Mouse (Mus musculus) lung, embryonic 16.5 days (tissue): ENCODE measurements around the gene Cdh8. TPM values are rescaled to one million over a fixed set of nuclear protein-coding genes. Genes with fewer than 3 reads are reported as not detected.

Experiments used
- ATAC-seq: fragments of 200-750 bp; cut with Nextera tagmentation; 2 replicates; pipeline ENCODE4 v1.8.0; 2017; ENCODE audit warnings: low read depth, mild to moderate bottlenecking, moderate library complexity
- H3K27ac ChIP-seq: fragments of 300-500 bp; sonication (generic); 2 replicates; pipeline ENCODE4 v1.5.1; 2014; ENCODE audit warnings: mild to moderate bottlenecking, control low read depth, low read length
- H3K27me3 ChIP-seq: fragments of 300-500 bp; sonication (generic); 2 replicates; pipeline ENCODE4 v1.6.1; 2014; ENCODE audit warnings: low read depth, low read length, mixed read lengths; ENCODE audit not compliant: control insufficient read depth, insufficient read depth
- H3K36me3 ChIP-seq: fragments of 300-500 bp; sonication (generic); 2 replicates; pipeline ENCODE4 v1.6.1; 2014; ENCODE audit warnings: low read length; ENCODE audit not compliant: control insufficient read depth, insufficient read depth
- H3K4me1 ChIP-seq: fragments of 300-500 bp; sonication (generic); replicated peaks from 2 replicates; pipeline ENCODE4 v1.6.1; 2014; ENCODE audit warnings: low read length, mixed read lengths; ENCODE audit not compliant: control insufficient read depth, insufficient read depth
- H3K4me2 ChIP-seq: fragments of 300-500 bp; sonication (generic); 2 replicates; pipeline ENCODE4 v1.6.1; 2014; ENCODE audit warnings: low read depth, low read length, control low read depth
- H3K4me3 ChIP-seq: fragments of 300-500 bp; sonication (generic); 2 replicates; pipeline ENCODE4 v1.5.1; 2014; ENCODE audit warnings: mild to moderate bottlenecking, low read length, control low read depth
- H3K9ac ChIP-seq: fragments of 300-500 bp; sonication (generic); 2 replicates; pipeline ENCODE4 v1.6.1; 2014; ENCODE audit warnings: low read length, control low read depth
- H3K9me3 ChIP-seq: fragments of 300-500 bp; sonication (generic); 2 replicates; pipeline ENCODE4 v1.6.1; 2016; ENCODE audit warnings: low read length; ENCODE audit not compliant: control insufficient read depth
- WGBS: fragments of 180-500 bp; shearing (Covaris S2); extraction: QIAGEN DNeasy Blood & Tissue Kit; methylation state at CpG from one replicate; pipeline ENCODE4 v1.1.7; 2014; 5-methylcytosine and 5-hydroxymethylcytosine counted together
- polyA plus RNA-seq: library from polyadenylated mRNA; unstranded; fragments of >200 nt; fragmentation: Nextera tagmentation; extraction: Ambion mirVana; gene quantifications from 2 replicates; pipeline ENCODE4 v1.2.1, GENCODE M21; 2015

Gene Cdh8
- polyA plus RNA-seq, 1 experiment from 2014 or later = 5.8 TPM

GRCm38 (mm10) chr8:99413877-99414482, 2.3 kb downstream of the Cdh8 start:
- Histone ChIP-seq H3K4me1 (peaks cover 4% of the 10 kb centered on the region; the same call in 1 of the 2 replicates), H3K9ac (no peak overlapping the region), H3K9me3 (no peaks in the 10 kb centered on the region), H3K27ac (no peak overlapping the region; the same call in 1 of the 2 replicates), H3K27me3 (peaks cover 27% of the 10 kb centered on the region), H3K4me2 (peak overlapping the region; percentile 93), H3K36me3 (no peaks in the 10 kb centered on the region), H3K4me3 (peak overlapping the region; percentile 58)
- WGBS = 16% methylated on average over 10 of the region's 10 CpGs
- peak; percentile 21 for ATAC-seq

DNA sequence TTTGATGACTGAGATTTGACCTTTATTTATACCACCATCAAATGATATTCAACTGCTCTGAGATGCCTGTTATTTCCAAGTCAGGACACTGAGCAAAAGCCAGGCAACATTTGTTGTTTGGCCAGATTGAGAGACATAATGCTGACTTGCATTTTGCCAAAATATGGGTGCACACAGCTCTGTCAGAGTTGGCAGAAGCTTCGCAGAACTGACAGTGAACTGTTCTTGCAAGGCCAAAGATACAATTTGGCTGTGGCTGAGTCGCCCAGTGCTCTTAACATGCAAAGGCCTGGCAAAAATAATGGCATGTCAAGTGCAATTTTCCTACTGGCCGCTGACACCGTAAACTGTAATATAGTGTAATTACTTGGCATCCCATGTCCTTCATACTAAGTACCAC, 22.4 kb downstream of the Cdh8 start:
- ATAC-seq = no peak
- Histone ChIP-seq H3K27ac (no peak overlapping the region), H3K4me1 (no peaks in the 10 kb centered on the region), H3K4me2 (no peak overlapping the region), H3K9ac (no peak overlapping the region), H3K27me3 (no peaks in the 10 kb centered on the region), H3K4me3 (no peak overlapping the region), H3K9me3 (no peaks in the 10 kb centered on the region), H3K36me3 (no peaks in the 10 kb centered on the region)
- 80% methylated on average over 4 of the region's 4 CpGs for WGBS

DNA sequence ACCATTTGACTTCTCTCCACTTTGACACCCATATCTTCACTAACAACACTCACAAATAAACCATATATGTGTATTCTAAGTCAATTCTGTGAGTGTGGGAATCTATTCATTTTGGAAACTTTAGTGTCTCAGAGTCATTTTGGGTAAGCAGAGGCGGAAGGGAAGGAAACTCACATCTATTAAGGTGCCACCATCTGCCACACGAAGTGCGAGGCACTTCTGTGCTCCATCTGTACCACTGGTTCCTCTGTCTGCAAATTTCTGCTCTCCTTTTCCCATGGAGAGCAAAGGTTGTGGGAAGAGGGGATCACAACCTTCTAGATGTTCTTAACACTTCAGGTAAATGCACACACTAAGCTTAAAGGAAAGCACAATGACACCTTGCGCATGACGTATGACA, 46.2 kb downstream of the Cdh8 start:
- H3K27me3 ChIP-seq = no peaks in the 10 kb centered on the region
- no peaks in the 10 kb centered on the region for H3K36me3 ChIP-seq
- no peaks in the 10 kb centered on the region for H3K9me3 ChIP-seq
- H3K4me1 ChIP-seq = no peaks in the 10 kb centered on the region
- H3K27ac ChIP-seq = no peak overlapping the region
- 84% methylated on average over 5 of the region's 5 CpGs for WGBS
- ATAC-seq = no peak
- no peak overlapping the region for H3K4me3 ChIP-seq
- H3K4me2 ChIP-seq = no peak overlapping the region
- H3K9ac ChIP-seq = no peak overlapping the region

DNA sequence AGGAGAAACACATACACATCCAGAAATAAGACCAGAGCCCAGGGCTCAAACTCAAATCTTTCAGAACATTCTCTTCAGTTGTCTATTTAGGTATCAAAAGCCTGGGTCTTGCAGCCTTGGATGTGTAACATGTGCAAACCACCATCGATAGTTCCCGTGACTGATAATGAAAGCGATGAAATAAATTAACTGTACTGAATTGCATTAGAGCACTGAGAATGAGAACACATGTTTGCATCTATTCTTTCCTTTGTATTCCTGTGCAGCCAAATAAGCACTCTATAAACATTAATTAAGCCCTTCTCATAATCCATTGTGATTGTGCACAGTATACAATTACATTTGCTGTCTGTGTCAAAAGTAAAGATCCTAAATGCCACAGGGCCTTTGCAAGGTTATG, 47.1 kb downstream of the Cdh8 start:
- WGBS = 97% methylated on average over 3 of the region's 3 CpGs

GRCm38 (mm10) chr8:99368449-99368848, 47.8 kb downstream of the Cdh8 start:
- Histone ChIP-seq H3K4me2 (no peak overlapping the region), H3K4me1 (no peaks in the 10 kb centered on the region), H3K4me3 (no peak overlapping the region), H3K9me3 (no peaks in the 10 kb centered on the region), H3K9ac (no peak overlapping the region), H3K27ac (no peak overlapping the region), H3K27me3 (no peaks in the 10 kb centered on the region), H3K36me3 (no peaks in the 10 kb centered on the region)
- ATAC-seq = no peak
- WGBS = 85% methylated on average over 7 of the region's 7 CpGs

More for the DNA sequence above, 47.1 kb downstream of the Cdh8 start:
- H3K27me3 ChIP-seq = no peaks in the 10 kb centered on the region
- no peaks in the 10 kb centered on the region for H3K4me1 ChIP-seq
- ATAC-seq = no peak
- H3K27ac ChIP-seq = no peak overlapping the region
- H3K36me3 ChIP-seq = no peaks in the 10 kb centered on the region
- no peak overlapping the region for H3K9ac ChIP-seq
- no peak overlapping the region for H3K4me2 ChIP-seq
- no peaks in the 10 kb centered on the region for H3K9me3 ChIP-seq
- no peak overlapping the region for H3K4me3 ChIP-seq

DNA sequence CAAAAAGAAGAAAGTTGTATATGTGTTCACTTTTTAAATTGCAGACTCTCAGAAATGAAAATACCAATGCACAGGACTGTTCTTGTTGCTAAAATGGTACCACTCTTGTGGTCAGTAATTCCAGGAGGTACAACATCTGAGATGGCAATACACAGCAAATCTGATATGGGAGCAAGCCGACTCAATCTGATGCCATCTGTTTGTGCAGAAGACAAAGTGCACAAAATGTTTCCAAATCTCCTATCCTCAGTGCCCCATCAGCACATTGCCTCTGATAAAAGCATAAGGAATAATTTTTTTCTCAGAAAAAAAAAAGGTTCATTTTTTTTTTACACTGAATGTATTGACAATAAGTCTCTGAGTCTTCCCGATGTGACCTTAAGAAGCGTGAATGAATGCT, 62.3 kb downstream of the Cdh8 start:
- H3K4me2 ChIP-seq = no peak overlapping the region
- H3K4me3 ChIP-seq = no peak overlapping the region
- no peaks in the 10 kb centered on the region for H3K4me1 ChIP-seq
- no peaks in the 10 kb centered on the region for H3K9me3 ChIP-seq
- H3K27ac ChIP-seq = no peak overlapping the region
- H3K9ac ChIP-seq = no peak overlapping the region
- H3K27me3 ChIP-seq = no peaks in the 10 kb centered on the region
- ATAC-seq = no peak
- no peaks in the 10 kb centered on the region for H3K36me3 ChIP-seq
- WGBS = 73% methylated on average over 3 of the region's 3 CpGs

DNA sequence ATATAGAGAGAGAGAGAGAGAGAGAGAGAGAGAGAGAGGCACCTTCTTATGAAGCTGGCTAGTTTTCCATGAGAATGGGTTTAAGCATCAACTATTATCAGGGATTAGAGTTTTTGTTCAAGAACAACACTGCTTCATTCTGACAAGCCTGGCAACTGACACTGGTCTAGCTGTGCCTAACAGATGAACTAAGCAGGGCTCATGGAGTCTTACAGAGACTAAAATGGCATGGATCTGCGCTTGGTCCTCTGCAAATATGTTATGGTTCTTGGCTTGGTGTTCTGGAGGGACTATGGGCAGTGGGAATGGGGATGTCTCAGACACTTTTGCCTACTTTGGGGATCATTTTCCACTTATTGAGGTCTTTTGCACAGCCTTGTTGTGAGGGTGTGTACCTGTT, 63.0 kb downstream of the Cdh8 start:
- H3K9me3 ChIP-seq = no peaks in the 10 kb centered on the region
- no peaks in the 10 kb centered on the region for H3K4me1 ChIP-seq
- no peak for ATAC-seq
- H3K4me2 ChIP-seq = no peak overlapping the region
- no peak overlapping the region for H3K4me3 ChIP-seq
- no peaks in the 10 kb centered on the region for H3K36me3 ChIP-seq
- no peak overlapping the region for H3K9ac ChIP-seq
- H3K27ac ChIP-seq = no peak overlapping the region
- no peaks in the 10 kb centered on the region for H3K27me3 ChIP-seq
- WGBS = 92% methylated on average over 1 of the region's 1 CpGs

DNA sequence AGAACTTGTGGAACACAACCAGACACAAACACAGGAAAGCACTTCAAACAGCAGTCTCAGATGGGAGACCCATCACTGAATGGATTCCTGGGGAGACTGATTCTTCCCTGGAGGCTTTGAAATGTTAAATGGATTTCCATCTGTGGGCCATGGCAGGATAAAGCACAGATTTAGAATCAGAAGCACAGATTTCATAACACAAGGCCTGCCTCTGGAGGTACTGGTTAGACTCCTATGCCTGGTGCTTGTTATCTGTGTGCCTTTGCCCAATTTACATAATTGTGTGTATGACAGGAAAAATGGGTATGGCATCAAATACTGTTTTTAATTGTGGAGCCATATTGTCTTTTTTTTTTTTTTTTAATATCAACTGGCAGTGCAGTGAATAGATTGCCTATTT, 66.8 kb downstream of the Cdh8 start:
- no peak for ATAC-seq
- no peaks in the 10 kb centered on the region for H3K9me3 ChIP-seq
- H3K27me3 ChIP-seq = no peaks in the 10 kb centered on the region

GRCm38 (mm10) chr8:99348618-99349017, 67.7 kb downstream of the Cdh8 start:
- Histone ChIP-seq H3K4me1 (no peaks in the 10 kb centered on the region), H3K27ac (no peak overlapping the region), H3K27me3 (no peaks in the 10 kb centered on the region), H3K4me3 (no peak overlapping the region), H3K4me2 (no peak overlapping the region), H3K9me3 (no peaks in the 10 kb centered on the region), H3K36me3 (no peaks in the 10 kb centered on the region), H3K9ac (no peak overlapping the region)
- no peak for ATAC-seq
- 78% methylated on average over 3 of the region's 3 CpGs for WGBS

More for the DNA sequence above, 66.8 kb downstream of the Cdh8 start:
- Histone ChIP-seq H3K4me1 (no peaks in the 10 kb centered on the region), H3K4me3 (no peak overlapping the region), H3K9ac (no peak overlapping the region), H3K36me3 (no peaks in the 10 kb centered on the region), H3K27ac (no peak overlapping the region), H3K4me2 (no peak overlapping the region)

DNA sequence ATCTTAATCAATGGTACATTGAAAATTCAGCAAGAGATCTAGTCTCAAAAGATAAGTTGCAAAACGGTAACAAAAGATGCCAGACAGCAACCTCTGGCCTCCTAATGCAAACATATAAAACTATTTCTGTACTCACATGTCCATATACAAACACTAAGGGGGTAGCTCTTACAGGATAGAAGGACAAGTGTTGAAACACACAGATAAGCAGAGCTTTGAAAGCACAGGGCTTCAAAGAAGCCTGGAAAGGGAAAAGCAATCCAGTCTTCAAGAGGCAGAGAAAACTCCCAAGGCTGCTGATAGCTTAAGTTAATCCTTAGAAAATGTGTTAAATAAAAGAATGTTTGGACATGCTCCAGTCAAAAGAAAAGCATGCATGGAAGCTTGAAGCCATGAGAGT, 77.0 kb downstream of the Cdh8 start:
- whole genome bisulfite sequencing = 9% methylated on average over 1 of the region's 1 CpGs
- Histone ChIP-seq H3K9ac (no peak overlapping the region), H3K4me3 (no peak overlapping the region), H3K27ac (no peak overlapping the region; the same call in 1 of the 2 replicates), H3K9me3 (no peaks in the 10 kb centered on the region), H3K4me1 (0 out of 2 replicates have a peak, but pooled peaks cover 4% of the 10 kb centered on the region), H3K4me2 (no peak overlapping the region), H3K36me3 (no peaks in the 10 kb centered on the region), H3K27me3 (no peaks in the 10 kb centered on the region)
- ATAC-seq = peak; percentile 84
